Mouse (Mus musculus) neural tube, embryonic 12.5 days (tissue): ENCODE data around the gene Adad2. TPM values are rescaled to one million over a fixed set of nuclear protein-coding genes. Genes with fewer than 3 reads are reported as not detected.

ENCODE experiments used
- ATAC-seq: fragments of 200-750 bp; cut with Nextera tagmentation; 2 replicates; pipeline ENCODE4 v1.8.0; 2017; ENCODE audit warnings: low read depth, mild to moderate bottlenecking, moderate TSS enrichment, moderate library complexity; ENCODE audit not compliant: low FRiP score
- H3K27ac ChIP-seq: fragments of 300-500 bp; sonication (generic); 2 replicates; pipeline ENCODE4 v1.5.1; 2016
- H3K27me3 ChIP-seq: fragments of 300-500 bp; sonication (generic); replicated peaks from 2 replicates; pipeline ENCODE4 v1.6.1; 2016; ENCODE audit warnings: mild to moderate bottlenecking
- H3K36me3 ChIP-seq: fragments of 300-500 bp; sonication (generic); 2 replicates; pipeline ENCODE4 v1.6.1; 2016; ENCODE audit warnings: mild to moderate bottlenecking
- H3K4me1 ChIP-seq: fragments of 300-500 bp; sonication (generic); 2 replicates; pipeline ENCODE4 v1.6.1; 2016
- H3K4me2 ChIP-seq: fragments of 300-500 bp; sonication (generic); replicated peaks from 2 replicates; pipeline ENCODE4 v1.6.1; 2016; ENCODE audit warnings: mild to moderate bottlenecking
- H3K4me3 ChIP-seq: fragments of 300-500 bp; sonication (generic); 2 replicates; pipeline ENCODE4 v1.5.1; 2016
- H3K9ac ChIP-seq: fragments of 300-500 bp; sonication (generic); 2 replicates; pipeline ENCODE4 v1.6.1; 2016; ENCODE audit warnings: mild to moderate bottlenecking
- H3K9me3 ChIP-seq: fragments of 300-500 bp; sonication (generic); 2 replicates; pipeline ENCODE4 v1.6.1; 2016; ENCODE audit warnings: mild to moderate bottlenecking
- WGBS: fragments of 180-500 bp; shearing (Covaris S2); methylation state at CpG from one replicate; pipeline ENCODE4 v1.1.7; 2016; 5-methylcytosine and 5-hydroxymethylcytosine counted together
- polyA plus RNA-seq: library from polyadenylated mRNA; unstranded; fragments of >200 nt; fragmentation: Nextera tagmentation; extraction: Ambion mirVana; gene quantifications from 2 replicates; pipeline ENCODE4 v1.2.1, GENCODE M21; 2016

Gene Adad2
- 0.10 TPM in 2 replicates for polyA plus RNA-seq

DNA sequence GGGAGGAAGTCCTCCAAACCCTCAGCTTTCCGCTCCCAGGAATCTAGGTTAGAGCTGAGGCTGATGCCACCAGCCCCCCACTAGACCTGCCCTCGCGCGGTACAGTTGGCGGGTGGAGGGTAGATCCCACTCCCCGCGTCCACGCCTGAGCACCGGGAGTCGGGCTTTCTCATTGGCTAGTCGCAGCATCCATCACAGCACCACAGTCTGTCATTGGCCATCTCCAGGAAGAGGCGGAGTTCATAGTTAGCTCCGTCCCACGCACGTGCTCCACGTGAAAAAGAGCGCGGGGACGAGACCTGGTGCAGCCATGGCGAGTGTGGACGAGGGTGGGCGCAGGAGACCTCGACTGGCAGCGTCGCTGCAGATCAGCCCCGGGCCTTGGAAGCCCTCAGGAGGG lies at the start of gene Adad2:
Gene Adad2, plus strand, starts transcription at position 277 of the 400 bp plus-strand sequence.
- WGBS, result 85% methylated on average over 26 of the region's 26 CpGs
- H3K9ac ChIP-seq, result 0 out of 2 replicates have a peak within 1 kb of the TSS, but pooled peaks have one; percentile 8
- no peak for ATAC-seq
- 0 out of 2 replicates have a peak, but pooled peaks cover 4% of the 10 kb centered on the region for H3K9me3 ChIP-seq
- no peak within 1 kb of the TSS for H3K27ac ChIP-seq
- no peaks in the 10 kb centered on the region for H3K36me3 ChIP-seq
- H3K4me2 ChIP-seq, result no peak within 1 kb of the TSS
- no peaks in the 10 kb centered on the region for H3K4me1 ChIP-seq
- no peak within 1 kb of the TSS for H3K4me3 ChIP-seq
- no peaks in the 10 kb centered on the region for H3K27me3 ChIP-seq

DNA sequence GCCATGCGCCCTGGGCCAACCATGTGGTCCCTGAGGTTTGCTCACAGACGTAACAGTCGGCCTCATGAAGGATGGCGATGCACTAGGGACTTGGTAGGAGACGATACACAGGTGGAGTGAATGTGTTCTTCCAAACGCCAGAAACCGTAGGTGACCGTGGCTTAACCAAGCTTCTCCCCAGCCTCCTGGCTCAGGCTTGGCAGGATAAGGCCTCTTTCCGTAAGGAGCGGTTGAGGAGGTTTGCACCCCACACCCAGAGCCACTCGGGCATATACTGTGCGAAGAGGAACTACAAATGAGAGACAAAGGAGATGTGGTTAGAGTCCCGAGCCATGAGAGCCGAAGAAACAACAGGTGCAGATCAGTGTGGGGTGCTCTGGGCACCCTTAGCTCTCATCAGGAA lies 48.7 kb upstream of the Adad2 start:
- Histone ChIP-seq H3K4me3 (no peak overlapping the region), H3K9me3 (no peaks in the 10 kb centered on the region), H3K27me3 (no peaks in the 10 kb centered on the region), H3K36me3 (peaks cover 55% of the 10 kb centered on the region), H3K27ac (no peak overlapping the region), H3K9ac (no peak overlapping the region), H3K4me2 (no peak overlapping the region), H3K4me1 (no peaks in the 10 kb centered on the region)
- whole genome bisulfite sequencing, result 95% methylated on average over 14 of the region's 14 CpGs
- ATAC-seq, result no peak

DNA sequence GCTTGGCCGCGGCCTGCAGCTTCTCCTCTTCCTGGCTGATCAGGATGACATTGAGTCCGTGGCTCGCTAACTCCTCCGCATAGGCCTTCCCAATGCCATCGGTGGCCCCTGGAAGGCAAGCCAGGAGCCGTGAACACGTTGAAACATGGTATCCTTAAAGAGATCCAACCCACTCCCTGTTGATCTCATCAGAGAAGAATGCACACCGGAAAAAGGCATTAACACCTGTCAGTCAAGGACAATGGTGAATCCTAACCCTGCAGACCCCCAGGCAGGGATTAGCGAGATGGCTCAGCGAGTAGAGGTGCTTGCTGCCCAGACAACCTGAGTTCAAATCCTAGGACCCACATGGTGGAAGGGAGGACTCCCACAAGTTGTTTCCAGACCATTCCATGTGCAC lies 46.2 kb upstream of the Adad2 start:
- Histone ChIP-seq H3K36me3 (peaks cover 55% of the 10 kb centered on the region), H3K4me1 (no peaks in the 10 kb centered on the region), H3K9ac (no peak overlapping the region), H3K4me3 (no peak overlapping the region), H3K27me3 (no peaks in the 10 kb centered on the region), H3K9me3 (no peaks in the 10 kb centered on the region), H3K27ac (no peak overlapping the region), H3K4me2 (no peak overlapping the region)
- 88% methylated on average over 11 of the region's 11 CpGs for WGBS
- no peak for ATAC-seq

DNA sequence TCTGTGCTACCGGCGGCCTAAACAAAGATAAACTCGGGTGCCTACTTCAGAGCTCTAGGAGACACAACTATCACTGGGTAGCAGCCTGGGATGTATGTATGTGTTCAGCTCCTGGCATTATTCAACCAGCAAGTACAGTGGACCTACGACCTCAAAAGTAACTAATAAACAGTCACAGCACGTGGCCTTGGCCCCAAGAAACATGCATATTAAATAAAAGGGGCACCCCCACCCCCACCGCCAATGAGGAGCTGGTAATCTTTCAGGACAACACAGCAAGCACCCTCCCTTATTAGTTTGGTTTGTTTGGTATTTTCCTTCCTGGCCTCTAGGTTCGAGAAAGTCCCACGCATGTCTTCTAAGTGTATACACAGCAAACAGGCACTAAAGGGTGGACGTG lies 44.3 kb upstream of the Adad2 start:
- Histone ChIP-seq H3K9ac (no peak overlapping the region; the same call in 1 of the 2 replicates), H3K27me3 (no peaks in the 10 kb centered on the region), H3K36me3 (peaks cover 39% of the 10 kb centered on the region), H3K9me3 (no peaks in the 10 kb centered on the region), H3K4me1 (peaks cover 2% of the 10 kb centered on the region; the same call in 1 of the 2 replicates), H3K4me3 (no peak overlapping the region), H3K27ac (no peak overlapping the region), H3K4me2 (no peak overlapping the region)
- ATAC-seq, result no peak
- WGBS, result 91% methylated on average over 9 of the region's 9 CpGs

DNA sequence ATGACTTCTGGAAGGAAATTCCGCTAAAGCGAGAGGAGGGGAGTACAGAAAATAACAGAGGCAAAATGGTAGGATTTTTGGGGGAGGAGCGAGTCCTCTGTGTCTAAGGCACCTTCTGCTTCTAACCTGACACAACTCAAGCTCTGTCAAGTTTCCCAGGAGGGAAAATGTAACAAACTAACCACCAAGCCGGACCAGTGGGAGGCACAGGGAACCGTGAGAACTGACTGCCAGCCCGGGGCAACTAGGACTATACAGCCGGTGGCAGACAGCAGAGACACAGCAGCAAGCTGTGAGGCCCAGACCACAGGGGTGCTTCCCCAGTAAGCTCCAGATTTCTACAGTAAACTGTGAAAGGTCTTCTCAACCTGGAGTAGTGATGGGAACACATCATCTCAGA lies 43.6 kb upstream of the Adad2 start:
- no peak overlapping the region for H3K4me2 ChIP-seq
- ATAC-seq, result no peak
- H3K9me3 ChIP-seq, result no peaks in the 10 kb centered on the region
- no peak overlapping the region for H3K9ac ChIP-seq
- no peak overlapping the region for H3K27ac ChIP-seq
- H3K4me1 ChIP-seq, result peaks cover 9% of the 10 kb centered on the region
- H3K36me3 ChIP-seq, result peaks cover 33% of the 10 kb centered on the region
- no peak overlapping the region for H3K4me3 ChIP-seq
- H3K27me3 ChIP-seq, result no peaks in the 10 kb centered on the region
- 64% methylated on average over 7 of the region's 7 CpGs for WGBS

DNA sequence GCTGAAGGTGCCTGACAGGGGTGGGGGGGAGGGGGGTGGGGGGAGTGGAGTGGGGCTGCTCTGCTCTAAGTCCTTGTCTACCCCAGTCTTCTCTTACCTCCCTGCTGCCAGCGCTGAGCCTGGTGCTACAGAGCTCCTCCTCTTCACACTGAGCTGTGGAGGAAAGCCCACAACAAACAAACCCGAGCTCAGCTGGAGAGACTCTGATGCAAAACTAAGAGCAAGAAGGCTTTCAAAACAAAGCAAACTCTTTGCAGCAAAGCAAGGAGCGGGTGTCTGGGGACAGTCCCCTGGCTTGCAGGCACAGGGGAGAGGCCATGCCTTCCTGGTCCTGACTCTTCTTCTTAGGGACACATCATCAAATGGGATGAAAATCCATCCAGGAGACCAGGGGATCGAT lies 42.7 kb upstream of the Adad2 start:
- Histone ChIP-seq H3K27me3 (no peaks in the 10 kb centered on the region), H3K4me3 (no peak overlapping the region), H3K9me3 (no peaks in the 10 kb centered on the region), H3K9ac (no peak overlapping the region), H3K4me1 (peaks cover 15% of the 10 kb centered on the region), H3K4me2 (no peak overlapping the region), H3K27ac (no peak overlapping the region), H3K36me3 (peaks cover 25% of the 10 kb centered on the region)
- WGBS, result 48% methylated on average over 4 of the region's 4 CpGs
- ATAC-seq, result no peak

DNA sequence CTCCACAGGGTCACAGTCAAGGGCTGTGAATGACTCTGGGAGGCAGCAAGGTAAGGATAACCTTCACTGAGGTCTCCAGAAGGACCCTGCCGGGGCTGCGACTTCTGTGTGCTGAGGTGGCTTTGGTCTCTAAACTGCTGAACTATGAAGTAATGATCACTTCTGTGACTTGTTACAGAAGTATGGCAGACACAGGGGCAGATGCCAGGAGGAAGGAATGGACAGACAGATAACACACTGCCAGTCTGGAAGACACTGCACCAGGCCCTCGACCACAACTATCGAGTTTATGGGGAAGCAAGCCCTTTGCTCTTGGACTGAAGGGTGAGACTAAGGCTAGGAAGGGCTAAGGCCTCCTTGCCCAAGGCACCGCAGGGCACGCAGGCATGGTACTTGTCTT lies 41.4 kb upstream of the Adad2 start:
- H3K36me3 ChIP-seq, result peaks cover 13% of the 10 kb centered on the region
- H3K27ac ChIP-seq, result no peak overlapping the region
- no peak overlapping the region for H3K4me2 ChIP-seq
- WGBS, result 92% methylated on average over 6 of the region's 6 CpGs
- H3K9me3 ChIP-seq, result no peaks in the 10 kb centered on the region
- peaks cover 5% of the 10 kb centered on the region; the same call in 1 of the 2 replicates for H3K27me3 ChIP-seq
- H3K4me3 ChIP-seq, result no peak overlapping the region
- H3K4me1 ChIP-seq, result peaks cover 20% of the 10 kb centered on the region
- no peak overlapping the region for H3K9ac ChIP-seq
- no peak for ATAC-seq

DNA sequence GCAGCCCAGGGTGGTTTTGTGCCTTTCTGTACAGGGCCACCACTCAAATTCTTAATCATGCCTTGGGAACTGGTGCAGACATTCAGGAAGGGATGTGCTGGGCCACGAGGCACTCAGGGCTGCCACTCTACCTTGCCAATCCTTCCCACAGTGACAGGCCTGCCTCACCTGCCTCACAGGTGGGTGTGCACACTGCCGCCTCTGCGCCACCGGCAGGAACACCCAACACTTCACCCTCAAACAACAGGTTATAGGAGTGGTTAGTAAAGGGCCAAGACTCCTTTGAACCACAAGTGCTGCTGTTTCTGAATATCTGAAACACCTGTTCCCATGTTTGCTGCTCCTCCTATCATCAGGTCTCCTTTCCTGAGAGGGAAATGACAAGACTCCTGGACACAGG lies 40.1 kb upstream of the Adad2 start:
- H3K4me2 ChIP-seq, result no peak overlapping the region
- H3K4me1 ChIP-seq, result peaks cover 20% of the 10 kb centered on the region
- peaks cover 5% of the 10 kb centered on the region; the same call in 1 of the 2 replicates for H3K36me3 ChIP-seq
- ATAC-seq, result no peak
- H3K9ac ChIP-seq, result no peak overlapping the region
- H3K4me3 ChIP-seq, result no peak overlapping the region
- H3K9me3 ChIP-seq, result no peaks in the 10 kb centered on the region
- peaks cover 5% of the 10 kb centered on the region; the same call in 1 of the 2 replicates for H3K27me3 ChIP-seq
- WGBS, result 88% methylated on average over 4 of the region's 4 CpGs
- H3K27ac ChIP-seq, result no peak overlapping the region

DNA sequence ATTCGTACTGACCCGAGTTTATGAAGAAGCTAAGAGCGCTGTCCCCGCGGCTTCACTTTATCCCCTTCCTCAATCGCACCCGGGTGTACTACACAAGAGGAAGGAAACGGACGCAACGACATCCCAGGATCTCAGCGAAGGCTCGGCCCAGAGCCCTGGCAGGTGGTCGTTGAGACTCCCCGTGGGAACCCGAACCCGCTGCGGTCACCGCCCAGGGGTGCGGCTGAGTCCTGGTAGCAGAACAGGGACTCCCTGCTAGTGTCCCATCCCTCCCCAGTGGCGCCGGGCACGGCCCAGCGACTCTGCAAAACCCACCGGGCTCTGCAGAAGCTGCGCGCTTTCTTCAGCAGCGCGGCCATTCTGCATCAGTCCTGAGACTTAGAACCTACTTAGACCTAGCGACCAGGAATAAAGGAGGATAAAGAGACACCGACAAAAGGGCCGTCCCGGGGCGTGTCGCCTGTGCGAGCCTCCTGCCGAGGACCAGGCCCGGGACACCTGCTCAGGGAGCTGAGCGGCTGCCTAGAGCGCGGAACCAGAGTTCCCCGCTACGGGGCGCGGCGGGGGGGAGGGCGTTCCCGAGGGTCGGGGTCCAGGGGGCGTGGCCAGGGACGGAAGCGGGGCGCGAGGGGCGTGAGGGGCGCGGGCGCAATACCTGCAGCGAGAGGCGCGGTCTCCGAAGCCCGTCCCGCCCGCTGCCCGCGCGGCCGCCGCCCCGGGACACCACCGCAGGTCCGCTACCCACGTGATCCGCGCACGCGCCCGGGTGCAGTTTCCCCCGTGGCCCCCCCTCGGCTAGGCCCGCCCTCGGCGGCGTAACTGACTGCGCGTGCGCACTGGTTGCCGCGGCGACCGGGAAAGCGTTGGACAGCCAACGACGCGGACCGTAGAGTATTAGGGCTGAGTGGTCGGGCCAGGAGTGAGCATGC lies 37.8 kb upstream of the Adad2 start, which contains the start of the genes Hsdl1 and Dnaaf1:
Gene Hsdl1, minus strand, starts transcription at position 747 of the 929 bp plus-strand sequence.
Gene Dnaaf1, plus strand, starts transcription at position 799 of the 929 bp plus-strand sequence.
- H3K27ac ChIP-seq, result no peak within 1 kb of the TSS
- H3K4me1 ChIP-seq, result peaks cover 20% of the 10 kb centered on the region
- WGBS, result under 1% methylated on average over 88 of the region's 97 CpGs
- peaks cover 5% of the 10 kb centered on the region; the same call in 1 of the 2 replicates for H3K27me3 ChIP-seq
- peak; percentile 87 for ATAC-seq
- peak within 1 kb of the TSS; percentile 92 for H3K4me2 ChIP-seq
- peak within 1 kb of the TSS; percentile 80 for H3K4me3 ChIP-seq
- H3K9ac ChIP-seq, result peak within 1 kb of the TSS; percentile 72
- H3K9me3 ChIP-seq, result no peaks in the 10 kb centered on the region
- H3K36me3 ChIP-seq, result no peaks in the 10 kb centered on the region

DNA sequence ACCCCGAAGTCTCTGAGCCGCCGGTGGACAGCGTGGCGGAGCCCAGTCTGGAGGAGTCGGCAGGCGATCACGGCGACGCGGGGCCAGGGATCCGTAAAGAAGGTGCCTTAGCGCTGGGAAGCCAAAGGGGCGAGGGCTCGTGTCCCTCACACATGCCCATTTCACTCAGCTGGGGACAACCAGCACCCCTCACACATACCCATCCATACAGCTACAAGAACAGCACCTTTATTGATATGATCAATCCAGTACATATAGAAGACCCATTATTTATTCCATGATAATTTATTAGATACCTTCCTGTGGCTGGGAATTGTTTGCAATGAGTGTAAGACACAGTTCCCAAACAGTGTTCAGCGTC lies 37.2 kb upstream of the Adad2 start:
- peak overlapping the region; percentile 80 for H3K4me3 ChIP-seq
- H3K4me1 ChIP-seq, result peaks cover 20% of the 10 kb centered on the region
- H3K27me3 ChIP-seq, result peaks cover 5% of the 10 kb centered on the region; the same call in 1 of the 2 replicates
- no peak for ATAC-seq
- H3K9ac ChIP-seq, result peak overlapping the region; percentile 72
- 2% methylated on average over 16 of the region's 16 CpGs for WGBS
- H3K4me2 ChIP-seq, result peak overlapping the region; percentile 92
- H3K9me3 ChIP-seq, result no peaks in the 10 kb centered on the region
- H3K36me3 ChIP-seq, result no peaks in the 10 kb centered on the region
- H3K27ac ChIP-seq, result no peak overlapping the region

DNA sequence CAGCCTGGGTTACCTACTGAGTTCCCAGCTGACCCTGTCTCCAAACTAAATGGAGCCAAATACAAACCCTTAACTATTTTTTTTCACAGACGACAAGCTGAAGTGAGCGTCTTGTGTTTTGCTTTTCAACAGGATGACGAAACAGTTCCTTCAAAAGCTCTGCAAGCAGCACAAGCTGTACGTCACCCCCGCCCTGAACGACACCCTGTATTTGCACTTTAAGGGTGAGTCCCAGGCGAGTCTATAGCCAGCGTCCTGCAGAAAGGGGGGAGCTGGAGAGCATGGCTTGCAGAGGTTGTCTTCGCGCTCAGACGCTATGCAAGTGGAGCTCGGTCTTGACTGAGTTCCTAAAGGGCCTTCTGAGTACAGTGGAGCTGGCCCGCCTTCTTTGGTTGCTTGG lies 33.5 kb upstream of the Adad2 start:
- no peak overlapping the region for H3K27ac ChIP-seq
- H3K9ac ChIP-seq, result no peak overlapping the region
- H3K27me3 ChIP-seq, result peaks cover 5% of the 10 kb centered on the region; the same call in 1 of the 2 replicates
- no peaks in the 10 kb centered on the region for H3K36me3 ChIP-seq
- 39% methylated on average over 13 of the region's 13 CpGs for WGBS
- no peak overlapping the region for H3K4me2 ChIP-seq
- no peak overlapping the region for H3K4me3 ChIP-seq
- no peak for ATAC-seq
- H3K4me1 ChIP-seq, result peaks cover 10% of the 10 kb centered on the region
- no peaks in the 10 kb centered on the region for H3K9me3 ChIP-seq

DNA sequence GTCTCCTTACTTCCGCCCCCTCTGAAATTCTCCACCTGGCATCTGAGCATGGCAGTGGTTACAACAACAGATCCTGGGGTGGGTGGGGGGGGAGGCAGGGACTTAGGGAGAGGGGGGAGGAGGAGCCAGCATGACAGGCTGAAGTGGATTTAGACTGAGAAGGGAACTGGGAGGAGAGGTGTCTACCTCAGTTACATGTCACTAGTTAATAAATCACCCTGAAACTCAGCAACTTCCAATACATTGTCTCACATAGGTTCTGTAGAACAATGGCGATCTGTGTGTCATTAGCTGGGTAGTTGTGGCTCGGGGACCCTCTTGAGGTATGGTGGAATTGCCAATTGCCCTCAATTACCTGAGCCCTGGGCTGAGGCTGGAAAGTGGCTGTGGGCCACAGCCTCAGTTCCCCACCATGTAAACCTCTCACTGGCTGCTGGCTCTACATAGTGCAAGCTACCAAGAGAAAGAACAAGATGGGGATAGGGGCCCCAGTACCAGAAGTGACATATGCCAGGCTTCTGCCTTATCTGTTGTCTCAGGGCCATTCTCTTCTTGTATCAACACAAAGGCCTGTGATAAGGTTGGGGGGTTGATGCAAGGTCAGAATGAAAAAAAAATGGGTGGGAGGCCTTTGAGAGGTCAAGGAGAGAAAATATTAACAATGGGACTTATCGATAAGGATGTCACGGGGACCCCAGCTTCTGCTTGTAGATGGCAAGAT lies 31.9 kb upstream of the Adad2 start:
- ATAC-seq, result no peak
- Histone ChIP-seq H3K4me1 (0 out of 2 replicates have a peak, but pooled peaks cover under 1% of the 10 kb centered on the region), H3K4me2 (no peak overlapping the region), H3K27me3 (peaks cover 5% of the 10 kb centered on the region; the same call in 1 of the 2 replicates), H3K9ac (no peak overlapping the region), H3K27ac (no peak overlapping the region), H3K4me3 (no peak overlapping the region), H3K36me3 (no peaks in the 10 kb centered on the region), H3K9me3 (no peaks in the 10 kb centered on the region)
- WGBS, result 81% methylated on average over 5 of the region's 5 CpGs
